Mouse (Mus musculus): ENCODE data around the gene Gemin8. TPM values are rescaled to one million over a fixed set of nuclear protein-coding genes. Genes with fewer than 3 reads are reported as not detected.

Gene Gemin8
- polyA plus RNA-seq, 1 experiment, result 3.9 TPM

DNA sequence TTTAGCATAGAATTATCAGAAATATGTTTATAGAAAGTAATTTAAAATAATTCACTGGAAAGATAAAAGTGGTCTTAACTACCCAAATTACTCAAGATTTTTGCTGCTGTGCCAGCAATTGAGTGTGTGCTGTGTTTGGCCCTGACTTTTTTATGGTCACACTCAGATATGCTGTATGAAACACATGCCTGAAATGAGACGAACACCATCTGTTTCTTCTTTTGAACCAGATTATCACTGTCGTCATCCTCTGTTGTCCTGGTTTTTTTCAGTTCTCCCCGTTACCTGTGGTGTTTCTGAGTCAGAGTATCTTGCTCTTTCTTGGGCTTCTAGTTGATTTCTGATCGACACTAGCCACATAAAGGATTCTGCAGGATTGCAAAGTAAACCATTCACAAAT lies 1.8 kb downstream of the Gemin8 start:
- Histone ChIP-seq H3K36me3 (ENCODE audit: control insufficient read depth, insufficient read depth, low read length) (no peaks in the 10 kb centered on the region), H3K4me3 (ENCODE audit: extremely low read depth, insufficient read depth, insufficient read length) (no peak overlapping the region), H3K27ac (ENCODE audit: insufficient read depth, low read length) (no peak overlapping the region), H3K4me1 (ENCODE audit: control insufficient read depth, insufficient read depth, insufficient read length) (no peaks in the 10 kb centered on the region), H3K27me3 (ENCODE audit: control insufficient read depth, insufficient read depth, low read length) (no peaks in the 10 kb centered on the region)
- TF ChIP-seq POLR2A (IDR thresholded peaks at IDR 0.05; ENCODE audit: low read depth, low read length) (no peak), CTCF (IDR thresholded peaks at IDR 0.05; ENCODE audit: extremely low read depth, insufficient read depth, insufficient read length, insufficient replicate concordance) (no peak)
- no peak for DNase-seq (ENCODE audit: low read depth in 1 of 2, low spot score in 2 of 2)
- 82% methylated on average over 4 of the region's 4 CpGs for whole genome bisulfite sequencing

GRCm38 (mm10) chrX:166172661-166173060 lies 2.4 kb downstream of the Gemin8 start:
- H3K4me1 ChIP-seq (ENCODE audit: control insufficient read depth, insufficient read depth, insufficient read length), result no peaks in the 10 kb centered on the region
- TF ChIP-seq POLR2A (IDR thresholded peaks at IDR 0.05; ENCODE audit: low read depth, low read length) (no peak), CTCF (IDR thresholded peaks at IDR 0.05; ENCODE audit: extremely low read depth, insufficient read depth, insufficient read length, insufficient replicate concordance) (no peak)
- H3K4me3 ChIP-seq (ENCODE audit: extremely low read depth, insufficient read depth, insufficient read length), result no peak overlapping the region
- H3K27me3 ChIP-seq (ENCODE audit: control insufficient read depth, insufficient read depth, low read length), result no peaks in the 10 kb centered on the region
- no peak for DNase-seq (ENCODE audit: low read depth in 1 of 2, low spot score in 2 of 2)
- H3K27ac ChIP-seq (ENCODE audit: insufficient read depth, low read length), result no peak overlapping the region
- no peaks in the 10 kb centered on the region for H3K36me3 ChIP-seq (ENCODE audit: control insufficient read depth, insufficient read depth, low read length)
- WGBS, result 75% methylated on average over 3 of the region's 3 CpGs

- no peak for DNase-seq (ENCODE audit: low read depth in 1 of 2, low spot score in 2 of 2)
- Histone ChIP-seq H3K36me3 (ENCODE audit: control insufficient read depth, insufficient read depth, low read length) (no peaks in the 10 kb centered on the region), H3K4me3 (ENCODE audit: extremely low read depth, insufficient read depth, insufficient read length) (no peak overlapping the region), H3K27ac (ENCODE audit: insufficient read depth, low read length) (no peak overlapping the region), H3K27me3 (ENCODE audit: control insufficient read depth, insufficient read depth, low read length) (no peaks in the 10 kb centered on the region), H3K4me1 (ENCODE audit: control insufficient read depth, insufficient read depth, insufficient read length) (no peaks in the 10 kb centered on the region)
- TF ChIP-seq CTCF (IDR thresholded peaks at IDR 0.05; ENCODE audit: extremely low read depth, insufficient read depth, insufficient read length, insufficient replicate concordance), result no peak
- no peak for TF ChIP-seq POLR2A (IDR thresholded peaks at IDR 0.05; ENCODE audit: low read depth, low read length)
- WGBS, result 81% methylated on average over 7 of the region's 7 CpGs
These were observed 3.5 kb downstream of the Gemin8 start for GRCm38 (mm10) chrX:166173796-166174195.

DNA sequence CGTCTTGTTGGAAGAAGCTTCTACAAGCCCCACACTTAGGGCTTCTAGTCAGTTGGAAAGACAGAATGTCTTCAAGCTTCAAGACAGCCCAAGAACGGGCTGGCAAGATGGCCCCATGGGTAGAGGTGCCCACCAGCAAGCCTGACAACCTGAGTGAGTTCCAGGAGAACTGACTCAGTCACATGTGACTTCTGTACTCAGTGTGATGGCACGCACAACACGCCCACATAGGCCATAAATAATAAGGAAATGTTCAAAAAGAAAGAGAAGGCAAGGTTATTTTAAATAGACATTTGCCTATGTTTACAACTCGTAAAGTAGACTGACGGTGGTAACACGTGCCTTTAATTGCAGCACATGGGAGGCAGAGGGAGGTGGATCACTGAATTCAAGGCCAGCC lies 7.7 kb downstream of the Gemin8 start:
- no peaks in the 10 kb centered on the region for H3K27me3 ChIP-seq (ENCODE audit: control insufficient read depth, insufficient read depth, low read length)
- TF ChIP-seq POLR2A (IDR thresholded peaks at IDR 0.05; ENCODE audit: low read depth, low read length) (no peak), CTCF (IDR thresholded peaks at IDR 0.05; ENCODE audit: extremely low read depth, insufficient read depth, insufficient read length, insufficient replicate concordance) (no peak)
- no peaks in the 10 kb centered on the region for H3K36me3 ChIP-seq (ENCODE audit: control insufficient read depth, insufficient read depth, low read length)
- WGBS, result 90% methylated on average over 7 of the region's 7 CpGs
- no peak for DNase-seq (ENCODE audit: low read depth in 1 of 2, low spot score in 2 of 2)
- no peak overlapping the region for H3K4me3 ChIP-seq (ENCODE audit: extremely low read depth, insufficient read depth, insufficient read length)
- H3K27ac ChIP-seq (ENCODE audit: insufficient read depth, low read length), result no peak overlapping the region
- no peaks in the 10 kb centered on the region for H3K4me1 ChIP-seq (ENCODE audit: control insufficient read depth, insufficient read depth, insufficient read length)

GRCm38 (mm10) chrX:166183094-166183493 lies 12.8 kb downstream of the Gemin8 start:
- no peaks in the 10 kb centered on the region for H3K36me3 ChIP-seq (ENCODE audit: control insufficient read depth, insufficient read depth, low read length)
- no peaks in the 10 kb centered on the region for H3K4me1 ChIP-seq (ENCODE audit: control insufficient read depth, insufficient read depth, insufficient read length)
- no peak for DNase-seq (ENCODE audit: low read depth in 1 of 2, low spot score in 2 of 2)
- 74% methylated on average over 3 of the region's 3 CpGs for WGBS
- H3K27ac ChIP-seq (ENCODE audit: insufficient read depth, low read length), result no peak overlapping the region
- no peaks in the 10 kb centered on the region for H3K27me3 ChIP-seq (ENCODE audit: control insufficient read depth, insufficient read depth, low read length)
- TF ChIP-seq CTCF (IDR thresholded peaks at IDR 0.05; ENCODE audit: extremely low read depth, insufficient read depth, insufficient read length, insufficient replicate concordance), result no peak
- no peak for TF ChIP-seq POLR2A (IDR thresholded peaks at IDR 0.05; ENCODE audit: low read depth, low read length)
- no peak overlapping the region for H3K4me3 ChIP-seq (ENCODE audit: extremely low read depth, insufficient read depth, insufficient read length)

GRCm38 (mm10) chrX:166185327-166185913 lies 15.2 kb downstream of the Gemin8 start:
- H3K36me3 ChIP-seq (ENCODE audit: control insufficient read depth, insufficient read depth, low read length), result no peaks in the 10 kb centered on the region

DNA sequence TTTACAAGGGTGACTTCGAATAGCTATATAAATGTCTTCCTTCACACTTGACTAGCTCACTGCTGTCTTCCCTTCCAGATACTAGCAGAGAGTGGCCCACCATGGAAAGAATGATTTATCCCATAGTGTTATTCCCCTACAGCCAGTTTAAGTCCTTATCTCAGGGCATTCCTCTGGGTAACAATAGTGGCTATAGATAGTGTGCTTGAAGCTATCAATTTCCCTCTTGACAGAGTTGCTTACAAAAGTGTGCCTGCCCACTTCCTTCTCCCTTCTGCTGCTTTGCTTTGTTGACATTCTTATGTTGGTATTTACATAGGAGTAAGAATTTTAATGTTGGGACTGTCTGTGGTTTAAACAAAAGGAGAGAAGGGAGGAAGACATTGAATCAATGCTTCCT lies 17.5 kb downstream of the Gemin8 start:
- Histone ChIP-seq H3K4me1 (ENCODE audit: control insufficient read depth, insufficient read depth, insufficient read length) (no peaks in the 10 kb centered on the region), H3K27me3 (ENCODE audit: control insufficient read depth, insufficient read depth, low read length) (no peaks in the 10 kb centered on the region), H3K36me3 (ENCODE audit: control insufficient read depth, insufficient read depth, low read length) (no peaks in the 10 kb centered on the region), H3K4me3 (ENCODE audit: extremely low read depth, insufficient read depth, insufficient read length) (no peak overlapping the region), H3K27ac (ENCODE audit: insufficient read depth, low read length) (no peak overlapping the region)
- DNase-seq (ENCODE audit: low read depth in 1 of 2, low spot score in 2 of 2), result no peak
- no peak for TF ChIP-seq POLR2A (IDR thresholded peaks at IDR 0.05; ENCODE audit: low read depth, low read length)
- no peak for TF ChIP-seq CTCF (IDR thresholded peaks at IDR 0.05; ENCODE audit: extremely low read depth, insufficient read depth, insufficient read length, insufficient replicate concordance)
- WGBS, result 87% methylated on average over 1 of the region's 1 CpGs

More at GRCm38 (mm10) chrX:166185327-166185913, 15.2 kb downstream of the Gemin8 start:
- DNase-seq (ENCODE audit: low read depth in 1 of 2, low spot score in 2 of 2), result no peak
- no peak for TF ChIP-seq POLR2A (IDR thresholded peaks at IDR 0.05; ENCODE audit: low read depth, low read length)
- TF ChIP-seq CTCF (IDR thresholded peaks at IDR 0.05; ENCODE audit: extremely low read depth, insufficient read depth, insufficient read length, insufficient replicate concordance), result no peak
- no peak overlapping the region for H3K27ac ChIP-seq (ENCODE audit: insufficient read depth, low read length)
- 82% methylated on average over 9 of the region's 9 CpGs for WGBS
- H3K4me3 ChIP-seq (ENCODE audit: extremely low read depth, insufficient read depth, insufficient read length), result no peak overlapping the region
- H3K4me1 ChIP-seq (ENCODE audit: control insufficient read depth, insufficient read depth, insufficient read length), result no peaks in the 10 kb centered on the region
- no peaks in the 10 kb centered on the region for H3K27me3 ChIP-seq (ENCODE audit: control insufficient read depth, insufficient read depth, low read length)
